Mouse (Mus musculus) heart, embryonic 10.5 days (tissue): ENCODE results near the gene Cdc42ep4. TPM values are rescaled to one million over a fixed set of nuclear protein-coding genes. Genes with fewer than 3 reads are reported as not detected.

Experiments used
- DNase-seq: peaks from one replicate; pipeline ENCODE4 v3.0.0-alpha.2; 2017; ENCODE audit warnings: low spot score
- H3K27ac ChIP-seq: fragments of 300-500 bp; sonication (generic); 2 replicates; pipeline ENCODE4 v1.5.1; 2016; ENCODE audit warnings: mild to moderate bottlenecking
- H3K27me3 ChIP-seq: fragments of 300-500 bp; sonication (generic); 2 replicates; pipeline ENCODE4 v1.6.1; 2016; ENCODE audit warnings: mild to moderate bottlenecking; ENCODE audit not compliant: poor library complexity, insufficient read depth, severe bottlenecking
- H3K36me3 ChIP-seq: fragments of 300-500 bp; sonication (generic); 2 replicates; pipeline ENCODE4 v1.6.1; 2016; ENCODE audit warnings: mild to moderate bottlenecking, moderate library complexity
- H3K4me1 ChIP-seq: fragments of 300-500 bp; sonication (generic); 2 replicates; pipeline ENCODE4 v1.6.1; 2016; ENCODE audit warnings: mild to moderate bottlenecking
- H3K4me3 ChIP-seq: fragments of 300-500 bp; sonication (generic); 2 replicates; pipeline ENCODE4 v1.5.1; 2016; ENCODE audit warnings: mild to moderate bottlenecking, moderate library complexity
- H3K9me3 ChIP-seq: fragments of 300-500 bp; sonication (generic); 2 replicates; pipeline ENCODE4 v1.6.1; 2016; ENCODE audit warnings: mild to moderate bottlenecking, moderate library complexity
- WGBS: fragments of 180-500 bp; shearing (Covaris S2); methylation state at CpG from one replicate; pipeline ENCODE4 v1.1.7; 2016; 5-methylcytosine and 5-hydroxymethylcytosine counted together
- polyA plus RNA-seq: library from polyadenylated mRNA; unstranded; fragments of >200 nt; fragmentation: Nextera tagmentation; extraction: Ambion mirVana; gene quantifications from 2 replicates; pipeline ENCODE4 v1.2.1, GENCODE M21; 2016

The Cdc42ep4 gene
- polyA plus RNA-seq, 1 experiment from 2014 or later = 45.4 TPM

- Histone ChIP-seq H3K27me3 (no peaks in the 10 kb centered on the region), H3K9me3 (no peaks in the 10 kb centered on the region), H3K4me1 (peaks cover 65% of the 10 kb centered on the region), H3K36me3 (no peaks in the 10 kb centered on the region; the same call in 1 of the 2 replicates), H3K27ac (peak overlapping the region; percentile 89), H3K4me3 (peak overlapping the region; percentile 56)
- 40% methylated on average over 4 of the region's 4 CpGs for WGBS
- DNase-seq = no peak
Observed at GRCm38 (mm10) chr11:113786395-113786794, 34.7 kb upstream of the Cdc42ep4 start.

- WGBS = under 1% methylated on average over 19 of the region's 19 CpGs
- no peaks in the 10 kb centered on the region for H3K9me3 ChIP-seq
- H3K4me3 ChIP-seq = peak overlapping the region; percentile 56
- H3K27ac ChIP-seq = peak overlapping the region; percentile 89
- no peaks in the 10 kb centered on the region for H3K36me3 ChIP-seq
- H3K4me1 ChIP-seq = peaks cover 63% of the 10 kb centered on the region
- H3K27me3 ChIP-seq = no peaks in the 10 kb centered on the region
- peak; percentile 95 for DNase-seq
Observed at GRCm38 (mm10) chr11:113785406-113786171, 33.9 kb upstream of the Cdc42ep4 start.

GRCm38 (mm10) chr11:113784656-113785396, 33.1 kb upstream of the Cdc42ep4 start:
- Histone ChIP-seq H3K4me1 (peaks cover 68% of the 10 kb centered on the region), H3K4me3 (peak overlapping the region; percentile 56), H3K27ac (peak overlapping the region; percentile 89), H3K27me3 (no peaks in the 10 kb centered on the region), H3K9me3 (no peaks in the 10 kb centered on the region), H3K36me3 (no peaks in the 10 kb centered on the region)
- no peak for DNase-seq
- WGBS = 47% methylated on average over 2 of the region's 2 CpGs

GRCm38 (mm10) chr11:113782496-113782895, 30.8 kb upstream of the Cdc42ep4 start:
- no peak overlapping the region for H3K4me3 ChIP-seq
- no peaks in the 10 kb centered on the region for H3K36me3 ChIP-seq
- DNase-seq = no peak
- no peaks in the 10 kb centered on the region for H3K27me3 ChIP-seq
- peaks cover 72% of the 10 kb centered on the region for H3K4me1 ChIP-seq
- 85% methylated on average over 2 of the region's 2 CpGs for WGBS
- H3K27ac ChIP-seq = no peak overlapping the region
- no peaks in the 10 kb centered on the region for H3K9me3 ChIP-seq

- WGBS = 50% methylated on average over 2 of the region's 2 CpGs
- H3K27ac ChIP-seq = no peak overlapping the region
- H3K4me3 ChIP-seq = no peak overlapping the region
- no peaks in the 10 kb centered on the region for H3K27me3 ChIP-seq
- no peak for DNase-seq
- no peaks in the 10 kb centered on the region for H3K9me3 ChIP-seq
- peaks cover 72% of the 10 kb centered on the region for H3K4me1 ChIP-seq
- H3K36me3 ChIP-seq = no peaks in the 10 kb centered on the region
Observed at GRCm38 (mm10) chr11:113782006-113782405, 30.3 kb upstream of the Cdc42ep4 start.

- Histone ChIP-seq H3K36me3 (no peaks in the 10 kb centered on the region), H3K4me3 (no peak overlapping the region), H3K27me3 (no peaks in the 10 kb centered on the region), H3K9me3 (no peaks in the 10 kb centered on the region), H3K4me1 (peaks cover 57% of the 10 kb centered on the region), H3K27ac (peak overlapping the region; percentile 77)
- WGBS = 21% methylated on average over 6 of the region's 6 CpGs
- DNase-seq = no peak
Observed at GRCm38 (mm10) chr11:113779680-113780041, 28.0 kb upstream of the Cdc42ep4 start.

- no peak for DNase-seq
- Histone ChIP-seq H3K9me3 (no peaks in the 10 kb centered on the region), H3K27ac (peak overlapping the region; percentile 77), H3K36me3 (no peaks in the 10 kb centered on the region), H3K27me3 (no peaks in the 10 kb centered on the region), H3K4me3 (no peak overlapping the region), H3K4me1 (peaks cover 52% of the 10 kb centered on the region)
- 27% methylated on average over 20 of the region's 20 CpGs for WGBS
Observed at GRCm38 (mm10) chr11:113778733-113779679, 27.3 kb upstream of the Cdc42ep4 start.

- 45% methylated on average over 8 of the region's 8 CpGs for WGBS
- DNase-seq = no peak
- no peak overlapping the region; the same call in 1 of the 2 replicates for H3K4me3 ChIP-seq
- no peaks in the 10 kb centered on the region for H3K36me3 ChIP-seq
- H3K27ac ChIP-seq = peak overlapping the region; percentile 65
- peaks cover 52% of the 10 kb centered on the region for H3K4me1 ChIP-seq
- H3K9me3 ChIP-seq = no peaks in the 10 kb centered on the region
- H3K27me3 ChIP-seq = no peaks in the 10 kb centered on the region
Observed at GRCm38 (mm10) chr11:113777878-113778464, 26.3 kb upstream of the Cdc42ep4 start.

GRCm38 (mm10) chr11:113776851-113777511, 25.3 kb upstream of the Cdc42ep4 start:
- H3K9me3 ChIP-seq = no peaks in the 10 kb centered on the region
- H3K36me3 ChIP-seq = no peaks in the 10 kb centered on the region
- H3K27me3 ChIP-seq = no peaks in the 10 kb centered on the region
- 69% methylated on average over 14 of the region's 14 CpGs for WGBS
- DNase-seq = no peak
- H3K27ac ChIP-seq = peak overlapping the region; percentile 60
- H3K4me3 ChIP-seq = no peak overlapping the region
- peaks cover 47% of the 10 kb centered on the region for H3K4me1 ChIP-seq

- Histone ChIP-seq H3K27me3 (no peaks in the 10 kb centered on the region), H3K4me1 (peaks cover 34% of the 10 kb centered on the region), H3K27ac (no peak overlapping the region), H3K4me3 (no peak overlapping the region), H3K36me3 (no peaks in the 10 kb centered on the region), H3K9me3 (no peaks in the 10 kb centered on the region)
- no peak for DNase-seq
- 86% methylated on average over 3 of the region's 3 CpGs for WGBS
Observed at GRCm38 (mm10) chr11:113774773-113775172, 23.1 kb upstream of the Cdc42ep4 start.

- no peaks in the 10 kb centered on the region for H3K27me3 ChIP-seq
- no peak for DNase-seq
- H3K36me3 ChIP-seq = no peaks in the 10 kb centered on the region
- H3K27ac ChIP-seq = no peak overlapping the region
- WGBS = 86% methylated on average over 5 of the region's 5 CpGs
- H3K4me3 ChIP-seq = no peak overlapping the region
- H3K9me3 ChIP-seq = no peaks in the 10 kb centered on the region
- H3K4me1 ChIP-seq = peaks cover 21% of the 10 kb centered on the region
Observed at GRCm38 (mm10) chr11:113773191-113773590, 21.5 kb upstream of the Cdc42ep4 start.

- Histone ChIP-seq H3K36me3 (no peaks in the 10 kb centered on the region), H3K9me3 (no peaks in the 10 kb centered on the region), H3K27ac (no peak overlapping the region), H3K27me3 (no peaks in the 10 kb centered on the region), H3K4me1 (peaks cover 23% of the 10 kb centered on the region), H3K4me3 (no peak overlapping the region)
- DNase-seq = no peak
- 93% methylated on average over 13 of the region's 13 CpGs for WGBS
Observed at GRCm38 (mm10) chr11:113771187-113771586, 19.5 kb upstream of the Cdc42ep4 start.
